Mouse (Mus musculus) liver, embryonic 14.5 days (tissue): ENCODE results near the gene Ptges3l.
"Not testable (repeated sequence)": the region's sequence is repeated elsewhere in the genome, so short reads cannot be mapped to it uniquely, and the experiment has no call there.

Source experiments
- CTCF ChIP-seq: IDR thresholded peaks from 2 replicates; pipeline ENCODE4 v1.5.1; 2016; ENCODE audit warnings: antibody characterized with exemption, low read depth, control low read depth
- EP300 ChIP-seq: IDR thresholded peaks from 2 replicates; pipeline ENCODE4 v1.6.1; 2016; ENCODE audit warnings: antibody characterized with exemption, low read depth

- TF ChIP-seq CTCF, EP300: not testable (repeated sequence)
These were observed 24.5 kb upstream of the Ptges3l start for GRCm38 (mm10) chr11:101449596-101449995.
